Mouse (Mus musculus): ENCODE results near the gene Fstl5.
"Not testable (repeated sequence)": the region's sequence is repeated elsewhere in the genome, so short reads cannot be mapped to it uniquely, and the experiment has no call there.

Fstl5 gene

DNA sequence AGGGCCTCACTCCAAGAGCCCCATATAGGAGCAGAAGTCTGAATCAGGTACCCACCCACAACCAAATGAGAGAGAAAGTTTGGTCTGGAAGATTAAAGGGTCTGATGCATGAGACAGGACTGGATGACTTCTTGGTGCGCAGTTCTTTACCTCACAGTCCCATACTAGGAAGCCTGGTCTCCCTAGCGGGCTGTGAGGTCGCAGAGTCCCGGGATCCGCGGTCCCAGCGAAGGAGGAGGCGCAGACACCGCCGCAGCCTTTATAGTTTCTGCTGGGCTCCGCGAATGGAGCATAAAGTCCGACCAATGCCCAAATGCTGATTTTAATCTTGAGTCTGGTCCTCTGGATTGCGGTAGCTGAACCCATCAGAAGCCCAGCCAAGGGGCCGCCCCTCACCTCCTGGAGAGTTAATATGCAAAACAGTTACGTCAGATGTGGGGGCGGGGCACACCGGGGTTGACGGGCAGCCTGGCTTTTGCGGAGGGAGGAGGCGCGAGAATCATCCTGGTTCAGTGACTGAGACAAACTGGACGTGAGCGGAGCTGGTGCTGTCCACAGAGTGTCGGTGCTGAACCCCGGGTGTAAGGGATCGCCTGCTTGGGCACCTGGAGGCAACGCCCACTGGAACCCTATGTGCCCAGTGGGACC is at the start of gene Fstl5:
Gene Fstl5 (plus strand): TSS at position 211 of the 648 bp plus-strand sequence.
- in situ Hi-C loops (cut with MboI, MseI): no loop called here

DNA sequence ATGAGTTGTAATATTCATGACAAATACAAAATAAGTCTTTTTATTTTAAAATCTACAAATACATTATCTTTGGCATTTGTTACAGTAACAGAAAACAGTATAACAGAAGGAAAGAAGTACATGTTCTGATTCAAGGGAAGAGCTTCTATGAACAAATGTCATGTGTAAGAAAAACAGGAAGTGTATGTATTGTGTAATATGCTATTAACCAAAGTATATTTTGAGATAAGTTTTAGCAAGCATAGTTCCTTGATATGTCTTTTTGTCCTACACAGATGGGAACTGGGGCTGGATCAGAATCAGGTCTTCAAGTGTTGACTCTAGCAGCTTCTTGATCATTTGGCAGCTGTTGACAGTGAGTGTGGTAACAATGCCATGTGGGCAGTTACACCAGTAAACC is 48.5 kb upstream of the Fstl5 start:
- in situ Hi-C loops (cut with MboI, MseI): no loop called here

DNA sequence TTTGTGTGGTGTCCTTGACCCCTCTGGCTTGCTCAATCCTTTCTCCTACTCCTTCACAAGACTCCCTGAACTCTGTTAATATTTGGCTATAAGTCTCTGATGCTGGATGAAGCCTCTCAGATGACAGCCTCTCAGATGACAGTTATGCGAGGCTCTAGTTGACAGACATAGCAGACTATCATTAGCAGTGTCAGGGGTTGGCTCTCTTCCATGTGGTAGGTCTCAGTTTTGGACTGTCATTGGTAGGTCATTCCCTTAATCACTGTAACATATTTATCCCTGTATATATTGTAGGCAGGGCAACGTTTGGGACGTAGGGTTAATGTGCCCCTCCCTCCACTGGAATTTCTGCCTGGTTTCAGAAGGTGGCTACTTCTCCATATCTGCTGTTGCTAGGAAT is 22.9 kb upstream of the Fstl5 start:
- in situ Hi-C loops (cut with MboI, MseI): no loop called here

DNA sequence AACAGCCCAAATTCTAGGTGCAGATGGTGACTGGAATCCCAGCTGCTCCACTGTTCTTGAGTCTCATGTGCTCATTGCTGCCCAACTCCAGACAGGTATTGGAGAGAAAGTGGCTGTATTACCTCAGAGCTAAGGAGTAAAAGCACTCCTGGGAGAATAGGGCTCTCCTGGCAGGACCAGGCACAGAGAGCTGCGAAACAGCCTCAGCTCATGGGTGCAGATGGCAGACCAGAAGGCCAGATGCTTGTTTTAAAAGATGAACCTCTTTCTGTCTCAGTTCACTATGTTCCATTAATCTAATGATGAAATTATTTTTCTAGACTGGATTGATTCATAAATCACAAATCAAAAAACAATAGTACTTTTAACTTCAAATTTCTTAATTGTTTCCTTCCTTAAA is 12.1 kb upstream of the Fstl5 start:
- in situ Hi-C loops (cut with MboI, MseI): no loop called here

DNA sequence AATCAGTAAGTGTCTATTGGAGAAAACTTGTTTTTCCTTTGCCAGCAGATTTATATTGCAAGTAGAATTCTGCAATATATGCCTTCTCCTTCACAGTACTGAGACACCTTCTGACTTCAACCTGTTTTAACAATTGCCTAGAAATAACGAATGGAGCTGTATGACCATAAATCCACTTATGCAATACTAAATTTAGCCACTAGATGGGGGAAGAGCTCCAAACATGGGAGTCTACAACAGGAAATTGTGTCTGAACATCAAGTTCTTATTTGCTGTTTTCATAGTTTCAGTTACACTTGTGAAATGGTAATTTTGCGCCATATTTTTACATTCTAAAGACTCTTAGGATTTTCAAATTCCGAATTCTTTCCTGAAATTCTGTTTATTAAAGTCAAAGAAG is 6.2 kb upstream of the Fstl5 start:
- in situ Hi-C loops (cut with MboI, MseI): no loop called here

DNA sequence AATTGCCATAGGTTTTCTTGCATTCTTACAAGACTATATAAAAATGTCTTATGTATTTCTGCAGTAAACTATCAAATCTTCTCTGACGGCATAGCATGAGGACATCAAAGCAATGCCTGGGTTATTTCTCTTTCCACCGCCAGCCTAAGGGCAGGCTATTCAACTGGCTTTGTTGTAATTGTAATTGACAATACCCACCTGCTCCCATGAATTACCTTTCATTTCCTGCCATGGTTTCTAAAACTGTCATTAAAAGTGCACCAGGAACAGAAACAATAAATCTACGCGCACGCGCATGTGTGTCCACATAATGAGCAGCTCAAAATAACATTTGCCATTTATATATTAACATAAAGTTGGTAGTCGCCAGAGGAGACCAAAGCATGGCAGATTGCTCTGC is 1.2 kb upstream of the Fstl5 start:
- in situ Hi-C loops (cut with MboI, MseI): no loop called here

DNA sequence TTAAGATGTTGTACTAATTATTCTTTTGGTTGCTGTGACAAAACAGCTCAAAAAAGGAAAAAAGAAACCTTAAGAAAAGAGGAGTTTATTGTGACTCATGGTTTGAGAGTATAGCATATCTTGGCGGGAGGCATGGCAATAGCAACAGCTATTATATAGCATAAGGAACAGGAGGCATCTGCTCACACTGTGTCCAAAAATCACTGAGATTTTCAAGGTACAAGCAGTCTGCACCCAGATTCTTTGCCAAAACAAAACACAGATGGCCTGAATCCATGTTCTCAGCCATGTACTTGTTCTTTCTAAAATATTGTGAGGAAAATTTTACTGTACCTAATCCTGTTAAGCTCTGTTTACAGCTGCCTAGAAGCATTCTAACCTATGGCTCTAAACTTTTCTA is 66.4 kb downstream of the Fstl5 start:
- in situ Hi-C loops (cut with MboI, MseI): no loop called here

DNA sequence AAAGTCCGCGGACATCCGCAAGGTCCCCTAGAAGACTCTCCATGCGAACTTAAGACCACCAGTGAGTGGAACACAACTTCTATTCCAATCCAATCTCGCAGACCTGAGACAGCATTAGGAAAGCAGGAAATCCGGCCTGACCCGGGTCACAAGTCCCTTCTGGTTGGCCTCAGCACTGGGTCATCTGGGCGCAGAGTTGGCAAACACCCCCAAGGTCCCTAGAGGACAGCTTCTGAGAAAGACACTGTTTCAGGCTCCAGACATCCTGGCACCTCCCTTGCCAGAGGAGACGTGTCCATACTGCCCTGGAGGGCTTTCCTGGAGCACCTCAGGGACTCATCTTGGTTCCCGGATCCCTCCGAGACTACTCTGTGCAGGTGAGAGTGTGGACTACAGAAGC is 73.8 kb downstream of the Fstl5 start:
- in situ Hi-C loops (cut with MboI, MseI): no loop called here

DNA sequence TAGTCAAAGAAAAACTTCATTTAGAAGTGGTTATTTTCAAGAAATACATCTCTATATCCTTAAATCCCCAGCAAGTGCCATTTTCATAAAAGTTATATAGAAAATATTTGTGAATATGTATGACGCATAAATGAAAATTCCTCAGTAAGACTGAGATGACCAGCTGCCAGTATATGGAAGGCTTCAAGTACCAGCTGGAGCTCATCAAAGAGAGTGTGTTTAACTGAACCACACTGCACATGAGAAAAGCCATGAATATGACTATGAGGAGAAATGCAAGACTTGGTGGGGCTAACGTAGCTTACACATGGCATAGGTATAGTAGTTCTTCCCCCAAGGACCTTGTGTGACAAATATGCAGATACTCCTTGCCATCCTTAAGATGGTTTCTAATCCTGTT is 164.8 kb downstream of the Fstl5 start:
- in situ Hi-C loops (cut with MboI, MseI): no loop called here

DNA sequence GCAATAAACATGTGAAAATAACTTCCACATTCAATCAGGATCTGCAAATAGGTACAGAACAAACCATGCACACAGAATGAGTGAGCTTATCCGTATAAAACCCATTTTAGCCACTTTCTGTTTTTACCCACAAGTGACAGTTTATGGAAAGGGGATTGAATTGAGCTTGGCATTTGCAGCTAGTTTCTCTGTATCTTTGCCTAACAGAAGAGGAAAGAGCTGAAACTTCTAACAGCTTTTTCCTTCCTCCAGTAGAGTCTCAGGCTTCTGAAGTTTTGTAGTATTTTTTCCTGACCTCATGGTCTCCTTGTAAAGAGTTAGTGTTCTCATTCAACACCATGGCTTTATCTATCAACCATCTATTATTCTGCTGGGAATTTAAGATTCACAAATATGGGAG is 177.3 kb downstream of the Fstl5 start:
- in situ Hi-C loops (cut with MboI, MseI): no loop called here

DNA sequence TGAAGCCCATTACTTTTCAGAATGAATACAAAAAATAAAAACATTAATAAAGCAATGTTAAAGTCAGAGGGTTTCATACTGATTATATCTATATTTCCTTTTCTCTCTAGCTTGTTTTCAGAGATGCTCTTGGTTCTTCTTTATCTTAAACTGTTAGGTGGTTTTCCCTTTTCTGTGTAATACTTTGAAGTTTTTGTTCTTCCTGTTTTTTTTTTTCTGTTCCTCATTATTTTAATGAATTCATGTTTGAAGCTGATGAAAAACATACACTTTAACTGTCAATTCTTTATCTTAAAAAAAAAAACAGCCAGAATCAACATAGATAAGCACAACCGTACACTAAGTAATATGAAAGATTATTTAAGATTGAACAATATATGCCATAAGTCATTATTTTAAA is 218.9 kb downstream of the Fstl5 start:
- in situ Hi-C loops (cut with MboI, MseI): loop anchor here (25.0 kb wide), 1 partner anchor 1569 kb away; no protein-coding TSS in a partner anchor

DNA sequence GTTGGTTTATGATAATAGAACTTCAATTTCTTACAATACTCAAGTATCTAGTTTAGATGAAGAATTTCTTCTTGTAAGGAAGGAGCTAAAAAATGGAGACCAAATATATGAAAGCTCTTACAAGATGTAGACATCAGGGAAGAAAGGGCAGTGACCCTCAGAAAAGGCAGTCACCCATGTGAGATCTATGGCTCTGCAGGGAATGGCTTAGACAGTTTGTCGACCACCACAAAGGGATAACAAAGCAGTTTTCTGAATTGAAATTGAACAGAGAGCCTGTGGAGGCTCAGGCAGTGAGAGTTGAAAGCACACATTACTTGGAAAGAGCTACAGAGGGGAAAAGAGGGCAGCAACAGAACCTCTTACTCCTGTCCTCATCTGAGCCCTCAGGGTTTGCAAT is 220.3 kb downstream of the Fstl5 start:
- in situ Hi-C loops (cut with MboI, MseI): loop anchor here (25.0 kb wide), 1 partner anchor 1568 kb away; no protein-coding TSS in a partner anchor

DNA sequence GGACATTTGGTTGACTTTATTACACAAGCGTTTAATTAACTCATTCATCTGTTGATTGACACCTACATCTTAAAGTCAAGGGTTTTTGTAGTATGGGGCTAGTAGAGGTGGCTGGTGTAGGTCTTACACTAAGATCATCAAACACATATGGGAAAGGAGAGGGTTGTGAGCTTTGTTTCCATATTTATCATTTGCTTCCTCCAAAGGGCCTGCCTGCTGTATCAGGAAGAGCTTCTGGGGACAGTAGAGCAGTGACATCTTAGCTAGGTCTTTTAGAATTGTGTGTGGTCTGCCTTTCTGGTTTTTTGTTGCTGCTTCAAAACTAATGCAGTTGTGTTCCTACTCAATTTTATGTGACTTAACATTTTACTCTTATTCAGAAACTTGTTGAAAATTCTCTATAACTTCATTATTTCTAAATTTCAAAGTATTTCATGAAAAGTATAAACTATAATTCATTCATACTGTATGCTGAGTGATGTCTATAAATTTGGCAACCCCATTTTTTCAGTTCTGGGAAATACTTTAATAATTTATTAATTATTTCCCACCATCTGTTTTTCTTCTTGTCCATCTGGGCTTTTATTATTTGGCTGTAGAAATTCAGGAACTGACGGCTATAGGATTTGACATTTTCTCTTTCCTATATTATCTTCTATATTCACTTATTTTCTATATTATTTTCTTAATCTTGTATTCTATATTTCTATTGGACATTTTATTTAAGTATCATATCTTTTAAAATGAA is 227.1 kb downstream of the Fstl5 start:
- in situ Hi-C loops (cut with MboI, MseI): no loop called here

DNA sequence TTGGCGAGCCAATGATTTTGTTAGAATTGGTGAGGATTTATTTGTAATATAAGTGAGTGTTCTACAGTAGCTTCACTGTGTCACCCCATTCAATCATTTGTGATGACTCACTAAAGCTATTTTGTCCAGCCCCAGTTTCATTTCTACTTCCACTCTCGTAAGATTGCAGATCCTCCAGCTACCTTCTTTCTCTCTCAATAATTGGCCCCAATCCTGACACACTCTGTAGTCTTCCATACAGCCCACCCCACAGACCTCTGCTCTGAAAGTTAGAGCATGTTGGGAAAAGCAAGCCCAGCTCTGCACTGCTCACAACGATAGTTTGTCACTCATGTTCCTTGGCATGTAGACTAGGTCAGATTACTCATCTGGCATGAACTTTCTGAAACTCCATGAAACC is 242.9 kb downstream of the Fstl5 start:
- in situ Hi-C loops (cut with MboI, MseI): no loop called here

DNA sequence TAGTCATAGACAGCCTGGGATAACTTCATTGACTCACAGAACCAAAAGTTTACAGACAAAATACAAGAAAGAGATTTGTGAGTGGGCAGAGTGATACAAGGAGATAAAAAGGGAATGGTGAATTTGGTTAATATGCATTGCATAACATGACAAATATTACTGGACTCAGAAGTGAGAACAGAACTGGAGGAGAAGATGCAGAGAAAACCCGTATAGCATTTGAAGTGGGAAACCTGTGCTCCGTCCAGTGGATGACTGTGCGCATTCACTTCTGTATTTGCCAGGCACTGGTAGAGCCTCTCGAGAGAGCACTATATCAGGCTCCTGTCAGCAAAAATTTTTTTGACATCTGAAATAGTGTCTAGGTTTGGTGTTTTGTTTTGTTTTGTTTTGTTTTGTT is 245.5 kb downstream of the Fstl5 start:
- in situ Hi-C loops (cut with MboI, MseI): no loop called here

DNA sequence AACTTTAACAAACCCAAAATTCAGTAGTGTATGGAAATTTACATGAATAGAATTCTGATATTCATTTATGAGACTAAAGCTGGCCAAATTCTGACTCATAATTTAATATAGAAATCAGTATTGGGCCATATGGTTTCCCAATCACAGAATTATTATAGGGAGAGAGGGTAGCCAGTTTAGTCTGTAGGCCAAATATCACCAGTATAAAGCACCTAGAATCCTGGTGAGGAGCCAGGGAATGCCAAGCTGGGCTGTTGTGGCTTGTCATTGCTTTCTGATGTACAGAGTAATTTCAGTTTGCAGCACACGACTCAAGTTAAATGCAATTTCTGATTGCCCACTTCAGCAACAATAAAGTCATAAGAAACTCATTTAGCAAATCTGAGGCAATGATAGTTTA is 248.4 kb downstream of the Fstl5 start:
- in situ Hi-C loops (cut with MboI, MseI): no loop called here

DNA sequence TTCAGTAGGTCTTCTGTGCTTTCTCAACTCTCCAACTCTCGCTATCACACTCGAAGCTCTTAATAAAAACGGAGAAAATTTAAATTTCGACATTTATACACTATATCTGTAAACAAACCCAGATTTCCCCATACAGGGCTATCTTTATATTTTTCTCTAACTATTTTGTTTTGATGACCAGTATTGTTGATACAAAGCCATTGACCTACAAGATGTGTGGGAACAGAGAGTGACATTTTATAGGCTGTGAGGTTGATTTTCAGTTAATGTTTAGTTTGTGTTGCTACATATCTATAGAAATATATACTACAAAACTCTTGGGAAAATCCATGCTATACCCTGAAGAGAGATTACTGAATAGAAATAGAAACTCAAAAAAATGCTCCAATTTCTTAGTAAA is 262.9 kb downstream of the Fstl5 start:
- in situ Hi-C loops (cut with MboI, MseI): no loop called here

DNA sequence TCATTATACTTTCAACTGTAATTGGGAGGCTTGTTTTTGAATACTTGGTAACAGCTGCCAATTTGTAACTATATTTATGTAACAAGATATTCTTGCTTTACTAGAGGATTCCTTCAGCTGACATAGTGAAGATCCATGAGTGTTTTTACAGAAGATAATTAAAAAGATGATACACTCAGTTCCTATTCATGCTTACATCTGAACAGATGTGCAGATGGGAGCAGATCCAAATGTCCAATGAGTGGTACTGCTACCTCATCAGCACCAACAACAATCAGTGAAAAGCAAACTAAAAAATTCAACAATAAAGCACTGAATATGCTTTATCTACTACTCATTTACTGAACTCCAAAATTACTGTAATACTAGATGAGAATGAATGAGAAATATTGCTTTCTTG is 292.9 kb downstream of the Fstl5 start:
- in situ Hi-C loops (cut with MboI, MseI): no loop called here

DNA sequence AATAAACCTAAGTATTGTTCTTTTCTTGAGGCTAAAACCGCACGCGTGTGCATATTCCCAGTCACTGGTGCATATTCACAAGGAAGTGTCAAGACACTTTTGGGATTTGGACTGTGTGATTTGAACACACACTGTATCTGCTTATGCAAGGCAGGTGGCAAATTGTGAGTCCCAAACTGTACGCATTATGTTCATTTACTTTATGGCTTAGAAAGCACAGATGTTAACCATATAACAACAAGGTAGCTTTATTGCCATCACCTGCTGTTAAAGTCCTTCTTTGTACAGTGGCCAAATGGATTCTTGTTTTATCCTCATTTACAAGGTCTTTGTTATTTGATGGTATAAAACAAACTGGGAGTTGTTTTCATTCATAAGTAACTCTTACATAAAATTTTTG is 295.8 kb downstream of the Fstl5 start:
- in situ Hi-C loops (cut with MboI, MseI): no loop called here

DNA sequence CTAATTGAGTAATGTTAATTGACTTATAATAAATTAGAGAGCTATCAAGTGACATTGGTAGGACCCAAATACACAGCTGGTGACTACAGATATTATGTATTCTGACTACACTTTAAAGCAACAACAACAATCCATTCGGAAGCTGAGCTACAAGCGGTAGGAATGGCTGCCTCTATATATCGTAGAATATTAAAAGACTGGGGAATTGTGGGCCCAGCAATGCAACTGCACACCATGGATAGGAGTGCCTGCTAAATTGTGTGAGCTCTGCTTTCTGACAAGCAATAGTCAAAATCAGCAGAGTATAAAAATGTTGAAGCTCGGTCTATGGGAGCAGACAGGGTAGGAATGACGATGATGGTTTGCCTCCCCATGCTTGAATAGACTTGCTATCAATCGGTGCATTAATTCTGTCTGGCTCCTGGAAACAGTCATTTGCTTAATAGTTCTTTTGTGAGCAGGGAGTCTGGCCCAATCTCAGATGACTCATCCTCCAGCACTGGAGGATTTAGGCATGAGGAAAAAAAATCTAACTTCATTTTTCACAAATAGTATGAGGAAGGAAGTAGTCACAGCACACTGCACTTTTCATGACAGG is 354.8 kb downstream of the Fstl5 start:
- in situ Hi-C loops (cut with MboI, MseI): no loop called here

DNA sequence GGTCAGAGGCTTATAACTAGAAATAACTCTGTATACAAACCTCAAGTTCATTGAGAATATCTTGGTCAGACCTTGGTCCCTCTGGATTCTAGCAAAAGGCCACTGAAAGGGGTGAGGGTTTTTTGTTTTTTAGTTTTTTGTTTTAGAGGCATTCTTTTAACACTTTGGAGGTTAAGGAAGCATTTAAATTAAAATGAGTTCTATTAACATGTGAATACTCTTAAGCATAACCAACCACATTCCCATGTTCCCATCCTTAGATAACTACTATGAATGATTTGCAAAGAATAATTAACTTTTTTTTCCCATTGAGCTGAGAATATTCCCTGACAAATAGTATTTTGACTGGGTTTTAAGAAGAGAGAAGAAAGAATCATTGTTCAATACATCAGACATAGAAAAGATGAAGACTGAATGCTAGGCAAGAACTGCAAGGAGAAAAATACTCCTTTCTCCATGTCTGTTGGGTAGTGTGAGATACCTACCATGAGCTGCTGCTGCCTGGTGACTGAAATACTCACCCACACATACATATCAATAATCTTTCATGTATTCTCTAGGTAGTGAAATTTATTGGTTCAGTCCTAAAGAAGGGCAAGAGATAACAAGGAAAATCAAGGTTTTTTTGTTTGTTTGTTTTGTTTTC is 393.3 kb downstream of the Fstl5 start:
- in situ Hi-C loops (cut with MboI, MseI): no loop called here

DNA sequence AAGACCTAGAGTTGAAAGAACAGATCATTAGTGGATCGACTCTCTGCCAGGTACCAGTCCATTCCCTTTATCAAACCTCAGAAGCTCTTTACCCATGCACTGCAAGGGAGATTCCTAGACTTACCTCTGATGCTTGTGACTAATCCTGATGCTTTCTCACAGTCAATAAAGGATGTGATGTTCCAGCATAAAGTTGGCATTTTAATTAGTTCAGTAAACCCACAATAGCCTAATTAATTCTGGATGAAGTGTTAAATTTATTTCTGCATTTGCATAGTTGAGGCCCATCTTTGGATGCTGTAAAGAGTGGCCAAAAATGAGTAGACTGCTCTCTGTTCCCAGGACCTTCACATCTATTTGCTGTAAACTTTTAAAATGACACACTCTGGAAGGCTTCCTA is 394.1 kb downstream of the Fstl5 start:
- in situ Hi-C loops (cut with MboI, MseI): no loop called here

DNA sequence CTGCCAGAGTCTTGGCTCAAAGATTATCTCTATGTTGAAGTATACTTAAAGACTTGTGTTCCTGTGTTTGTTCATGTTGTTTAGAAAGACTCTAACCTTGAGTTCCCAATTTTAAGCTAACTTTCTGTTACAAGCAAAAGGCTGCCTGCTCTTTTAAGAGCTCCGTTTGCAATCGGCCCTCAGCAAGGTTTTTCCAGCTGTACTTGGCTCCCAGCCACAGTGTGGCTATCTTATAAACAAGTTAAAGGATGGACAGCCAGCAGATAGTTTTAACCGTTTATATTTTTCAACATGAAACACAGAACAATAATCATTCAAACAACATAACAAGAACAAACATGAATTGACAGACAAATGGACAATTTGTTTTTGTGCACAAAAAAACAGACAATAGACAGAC is 433.8 kb downstream of the Fstl5 start:
- in situ Hi-C loops (cut with MboI, MseI): not testable (repeated sequence)

Data from regulatory T cell (primary cell).